Mouse (Mus musculus) lung, adult 2 months (tissue): ENCODE data around the gene Gm21913.
"Not testable (repeated sequence)": the region's sequence is repeated elsewhere in the genome, so short reads cannot be mapped to it uniquely, and the experiment has no call there.

Experiments used
- CTCF ChIP-seq: fragments of 200-500 bp; IDR thresholded peaks from 2 replicates; pipeline ENCODE4 v1.5.1; 2011; ENCODE audit warnings: mild to moderate bottlenecking, low read length, control low read depth; ENCODE audit not compliant: insufficient read depth
- POLR2A ChIP-seq: fragments of 200-500 bp; IDR thresholded peaks from 2 replicates; pipeline ENCODE4 v1.6.1; 2011; ENCODE audit warnings: low read depth, mild to moderate bottlenecking, control low read depth, low read length, borderline replicate concordance; ENCODE audit errors: extremely low read depth

DNA sequence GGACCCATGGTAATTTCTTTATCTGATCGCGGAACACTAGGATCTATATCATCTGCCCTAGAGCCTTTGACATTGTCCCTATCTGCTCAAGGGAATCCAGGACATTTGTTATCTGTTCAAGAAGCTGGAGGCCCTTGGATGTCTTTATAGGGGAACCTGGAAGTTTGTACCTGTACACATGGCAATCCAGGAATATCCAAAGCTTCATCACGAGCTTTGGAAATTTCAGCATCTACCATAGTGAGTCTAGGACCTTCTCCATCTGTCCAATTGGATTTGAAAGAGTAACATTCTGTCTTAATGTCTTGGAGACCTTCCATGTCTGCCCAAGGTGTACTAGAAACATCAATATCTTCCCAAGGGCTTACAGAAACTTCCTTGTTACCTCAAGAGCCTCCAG, at the start of gene Gm21913:
- TF ChIP-seq CTCF, POLR2A: not testable (repeated sequence)
